Mouse (Mus musculus) kidney, postnatal 0 days (tissue): ENCODE measurements around the gene Poc1a. TPM values are rescaled to one million over a fixed set of nuclear protein-coding genes. Genes with fewer than 3 reads are reported as not detected.
A peak's percentile ranks its signal among the peaks of the same experiment; 100 is the strongest.

Experiments
- ATAC-seq: fragments of 200-750 bp; cut with Nextera tagmentation; replicated peaks from 2 replicates; pipeline ENCODE4 v1.8.0; 2017; ENCODE audit warnings: low read depth, moderate number of reproducible peaks, moderate TSS enrichment, moderate library complexity; ENCODE audit not compliant: low FRiP score
- DNase-seq: peaks from one replicate; pipeline ENCODE4 v3.0.0-alpha.2; 2016; ENCODE audit warnings: low spot score
- H3K27ac ChIP-seq: fragments of 300-500 bp; sonication (generic); 2 replicates; pipeline ENCODE4 v1.5.1; 2014; ENCODE audit warnings: mild to moderate bottlenecking
- H3K27me3 ChIP-seq: fragments of 300-500 bp; sonication (generic); 2 replicates; pipeline ENCODE4 v1.6.1; 2014; ENCODE audit warnings: low read length, mixed read lengths; ENCODE audit not compliant: insufficient read depth
- H3K36me3 ChIP-seq: fragments of 300-500 bp; sonication (generic); 2 replicates; pipeline ENCODE4 v1.6.1; 2014; ENCODE audit warnings: low read length, mixed read lengths; ENCODE audit not compliant: insufficient read depth
- H3K4me1 ChIP-seq: fragments of 300-500 bp; sonication (generic); replicated peaks from 2 replicates; pipeline ENCODE4 v1.6.1; 2014; ENCODE audit warnings: antibody characterized with exemption, low read length, mixed read lengths; ENCODE audit not compliant: insufficient read depth
- H3K4me2 ChIP-seq: fragments of 300-500 bp; sonication (generic); 2 replicates; pipeline ENCODE4 v1.6.1; 2014; ENCODE audit warnings: mild to moderate bottlenecking, low read length, moderate library complexity, mixed read lengths
- H3K4me3 ChIP-seq: fragments of 300-500 bp; sonication (generic); replicated peaks from 2 replicates; pipeline ENCODE4 v1.5.1; 2014; ENCODE audit warnings: low read depth, low read length
- H3K9ac ChIP-seq: fragments of 300-500 bp; sonication (generic); 2 replicates; pipeline ENCODE4 v1.6.1; 2014; ENCODE audit warnings: low read depth, low read length
- H3K9me3 ChIP-seq: fragments of 300-500 bp; sonication (generic); replicated peaks from 2 replicates; pipeline ENCODE4 v1.6.1; 2016; ENCODE audit warnings: low read length, inconsistent platforms, mixed read lengths
- CTCF ChIP-seq: IDR thresholded peaks from 2 replicates; pipeline ENCODE4 v1.5.1; 2016; ENCODE audit warnings: antibody characterized with exemption, low read depth, mild to moderate bottlenecking, moderate library complexity
- WGBS: fragments of 180-500 bp; shearing (Covaris S2); extraction: QIAGEN DNeasy Blood & Tissue Kit; methylation state at CpG from one replicate; pipeline ENCODE4 v1.1.7; 2014; 5-methylcytosine and 5-hydroxymethylcytosine counted together
- polyA plus RNA-seq: library from polyadenylated mRNA; unstranded; fragments of >200 nt; fragmentation: Nextera tagmentation; extraction: Ambion mirVana; gene quantifications from 2 replicates; pipeline ENCODE4 v1.2.1, GENCODE M21; 2015

Poc1a gene
- polyA plus RNA-seq, 1 experiment from 2014 or later: 13.1 TPM

DNA sequence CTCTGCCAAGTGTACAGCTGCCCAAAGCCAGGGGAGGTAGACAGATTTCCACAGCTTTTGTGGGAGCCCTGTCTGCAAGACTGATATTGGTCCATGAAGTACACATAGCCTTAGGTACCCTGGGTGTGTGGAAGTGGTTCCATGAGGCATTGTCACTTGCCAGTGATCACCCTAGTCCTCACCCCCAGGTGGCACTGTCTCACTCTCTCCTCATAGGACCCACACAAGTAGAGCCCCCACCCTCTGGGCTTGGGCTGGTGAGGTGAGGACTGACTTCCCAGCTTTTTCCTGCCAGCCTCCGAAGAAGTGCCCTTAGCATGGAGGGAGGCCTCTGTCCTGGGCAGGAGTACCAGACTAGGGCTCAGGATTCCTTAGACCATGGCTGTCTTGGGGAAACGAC lies 68.2 kb downstream of the Poc1a start:
- DNase-seq (peak; percentile 74), ATAC-seq (peak; percentile 51; the same call in 1 of the 2 replicates)
- H3K27me3 ChIP-seq: no peaks in the 10 kb centered on the region
- no peak overlapping the region for H3K4me2 ChIP-seq
- H3K36me3 ChIP-seq: no peaks in the 10 kb centered on the region
- H3K27ac ChIP-seq: 0 out of 2 replicates have a peak overlapping the region, but pooled peaks have one; percentile 36
- H3K4me3 ChIP-seq: no peak overlapping the region
- 37% methylated on average over 2 of the region's 2 CpGs for WGBS
- no peak overlapping the region for H3K9ac ChIP-seq
- TF ChIP-seq CTCF: peak; percentile 71
- 0 out of 2 replicates have a peak, but pooled peaks cover 3% of the 10 kb centered on the region for H3K4me1 ChIP-seq
- H3K9me3 ChIP-seq: no peaks in the 10 kb centered on the region

DNA sequence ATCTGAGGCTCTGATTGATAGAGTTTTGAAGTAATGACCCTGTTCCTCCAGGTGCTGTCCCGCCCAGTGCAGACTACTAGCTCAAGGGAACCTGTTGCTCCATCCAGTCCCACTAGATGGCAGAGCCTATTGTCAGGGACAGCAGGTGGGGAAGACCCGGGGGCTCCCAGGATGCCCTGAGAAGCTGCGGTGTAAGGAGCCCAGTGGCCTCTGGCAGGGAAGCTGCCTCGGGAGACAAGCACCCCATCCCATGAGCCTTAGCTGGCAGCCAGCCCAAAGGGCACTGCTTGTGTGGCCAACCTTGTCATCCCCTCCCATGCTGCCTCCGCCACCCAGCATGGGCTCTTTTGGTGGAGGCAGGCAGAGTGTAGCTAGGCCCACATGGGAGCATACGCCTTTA lies 70.3 kb downstream of the Poc1a start:
- H3K27ac ChIP-seq: no peak overlapping the region
- no peak overlapping the region for H3K9ac ChIP-seq
- no peaks in the 10 kb centered on the region for H3K36me3 ChIP-seq
- H3K4me1 ChIP-seq: peaks cover 10% of the 10 kb centered on the region; the same call in 1 of the 2 replicates
- ATAC-seq (peak; percentile 34; the same call in 1 of the 2 replicates), DNase-seq (peak; percentile 34)
- 57% methylated on average over 6 of the region's 6 CpGs for WGBS
- no peak overlapping the region for H3K4me3 ChIP-seq
- no peaks in the 10 kb centered on the region for H3K27me3 ChIP-seq
- TF ChIP-seq CTCF: peak; percentile 55
- H3K4me2 ChIP-seq: no peak overlapping the region
- H3K9me3 ChIP-seq: no peaks in the 10 kb centered on the region

DNA sequence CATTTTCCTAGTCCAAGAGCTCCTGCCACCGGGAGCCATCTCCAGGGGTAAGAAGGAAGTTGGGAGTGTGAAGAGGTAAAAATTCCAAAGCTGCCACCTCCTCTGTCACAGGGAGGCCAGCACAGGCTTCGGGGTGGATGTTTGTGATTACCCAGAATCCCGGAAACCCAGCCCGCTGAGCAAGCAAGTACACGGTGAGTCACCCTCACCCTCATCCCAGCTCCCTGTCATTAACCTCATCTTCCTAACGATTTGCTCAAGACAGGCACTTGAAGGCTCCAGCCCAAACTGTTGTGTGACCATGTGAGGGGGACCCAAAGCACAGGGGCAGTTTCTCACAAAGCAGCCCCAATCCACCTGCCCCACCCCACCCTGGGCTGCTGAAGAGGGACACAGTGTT lies 72.9 kb downstream of the Poc1a start:
- Histone ChIP-seq H3K36me3 (no peaks in the 10 kb centered on the region), H3K27me3 (no peaks in the 10 kb centered on the region), H3K9ac (no peak overlapping the region), H3K4me2 (no peak overlapping the region), H3K4me1 (peaks cover 12% of the 10 kb centered on the region; the same call in 1 of the 2 replicates), H3K9me3 (no peaks in the 10 kb centered on the region), H3K27ac (no peak overlapping the region), H3K4me3 (no peak overlapping the region)
- no peak for TF ChIP-seq CTCF
- no peak for ATAC-seq
- peak; percentile 24 for DNase-seq
- 30% methylated on average over 6 of the region's 6 CpGs for WGBS

DNA sequence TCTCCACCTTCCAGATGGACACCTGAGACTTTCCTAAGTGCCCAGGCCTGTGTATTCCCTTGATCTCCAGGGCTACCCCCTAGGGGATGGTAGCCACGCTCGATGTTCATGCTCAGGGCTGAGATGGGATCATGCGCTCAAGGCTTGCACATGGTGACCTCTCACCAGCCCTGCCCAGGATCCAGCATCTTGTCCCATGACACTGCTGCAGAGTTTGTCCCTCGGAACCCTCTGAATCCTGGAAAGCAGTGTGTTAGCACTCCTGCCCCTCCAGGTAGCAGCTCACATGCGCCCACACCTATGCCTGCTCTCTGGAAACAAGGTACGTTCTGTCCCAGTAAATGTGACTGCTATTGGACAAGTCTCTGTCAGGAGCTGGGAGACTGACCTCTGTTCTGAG lies 73.9 kb downstream of the Poc1a start:
- DNase-seq (no peak), ATAC-seq (no peak)
- Histone ChIP-seq H3K4me2 (no peak overlapping the region), H3K27ac (no peak overlapping the region), H3K4me1 (peaks cover 12% of the 10 kb centered on the region; the same call in 1 of the 2 replicates), H3K27me3 (no peaks in the 10 kb centered on the region), H3K4me3 (no peak overlapping the region), H3K9me3 (no peaks in the 10 kb centered on the region), H3K36me3 (no peaks in the 10 kb centered on the region), H3K9ac (no peak overlapping the region)
- WGBS: 86% methylated on average over 6 of the region's 6 CpGs
- no peak for TF ChIP-seq CTCF

DNA sequence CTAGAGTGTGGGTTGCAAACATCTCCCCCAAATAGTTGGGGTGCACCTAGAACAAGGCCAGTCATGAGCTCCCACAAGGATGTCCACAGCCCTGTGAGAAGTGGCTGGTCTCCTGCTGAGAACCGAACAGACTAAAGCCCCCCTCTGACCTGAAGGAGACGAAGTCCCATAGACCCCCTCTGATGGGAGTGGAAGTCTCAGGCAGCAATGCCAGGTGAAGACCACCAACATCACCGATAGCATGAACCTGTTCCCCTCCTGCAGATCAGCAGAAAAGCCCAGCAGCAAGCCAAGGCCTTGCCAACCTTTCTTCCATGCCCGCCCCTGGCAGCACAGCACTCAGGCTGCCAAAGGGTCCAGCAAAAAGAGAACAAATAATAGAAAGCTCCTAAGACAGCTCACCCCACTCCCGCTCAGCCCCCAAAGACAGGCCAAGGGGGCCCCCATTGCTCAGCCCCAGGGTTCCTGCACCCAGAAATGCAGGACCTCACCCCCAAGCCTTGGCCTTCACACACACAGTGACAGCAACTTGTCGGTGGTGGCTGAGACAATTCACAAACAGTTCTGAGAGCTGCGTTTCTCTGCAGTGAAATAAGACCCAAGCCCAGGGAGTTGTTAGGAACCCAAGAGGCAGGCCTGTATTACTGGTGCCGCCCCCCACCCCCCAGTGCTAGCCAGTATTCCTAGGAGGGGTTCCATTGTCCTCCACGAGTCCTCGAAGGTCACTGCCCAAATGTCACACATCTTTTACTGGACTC lies 74.5 kb downstream of the Poc1a start:
- no peaks in the 10 kb centered on the region for H3K9me3 ChIP-seq
- no peak overlapping the region for H3K9ac ChIP-seq
- H3K27me3 ChIP-seq: no peaks in the 10 kb centered on the region
- WGBS: 71% methylated on average over 10 of the region's 10 CpGs
- H3K36me3 ChIP-seq: no peaks in the 10 kb centered on the region
- peaks cover 12% of the 10 kb centered on the region; the same call in 1 of the 2 replicates for H3K4me1 ChIP-seq
- ATAC-seq (no peak), DNase-seq (no peak)
- no peak for TF ChIP-seq CTCF
- H3K4me2 ChIP-seq: no peak overlapping the region
- no peak overlapping the region for H3K27ac ChIP-seq
- H3K4me3 ChIP-seq: no peak overlapping the region

DNA sequence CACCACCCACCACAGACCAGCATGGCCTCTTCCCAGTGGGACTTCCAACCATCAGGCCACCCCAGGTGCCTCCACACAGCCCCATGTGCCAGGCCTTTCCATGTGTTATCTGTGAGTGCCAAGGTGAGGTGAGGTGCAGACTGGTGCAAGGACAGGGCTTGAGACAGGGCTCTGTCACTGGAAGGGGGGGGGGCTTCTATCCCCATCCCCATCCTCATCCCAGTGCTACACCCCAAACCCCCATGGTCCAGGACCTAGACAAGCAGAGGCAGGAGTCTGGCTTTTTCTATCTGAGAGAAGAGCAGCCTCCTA lies 75.1 kb downstream of the Poc1a start:
- DNase-seq (no peak), ATAC-seq (peak; percentile 8; the same call in 1 of the 2 replicates)
- Histone ChIP-seq H3K4me1 (peaks cover 12% of the 10 kb centered on the region; the same call in 1 of the 2 replicates), H3K27me3 (no peaks in the 10 kb centered on the region), H3K36me3 (no peaks in the 10 kb centered on the region), H3K9me3 (no peaks in the 10 kb centered on the region), H3K9ac (no peak overlapping the region), H3K27ac (no peak overlapping the region), H3K4me3 (no peak overlapping the region), H3K4me2 (no peak overlapping the region)
- TF ChIP-seq CTCF: no peak
